Mouse (Mus musculus) liver, embryonic 12.5 days (tissue): ENCODE measurements around the gene Sde2. TPM values are rescaled to one million over a fixed set of nuclear protein-coding genes. Genes with fewer than 3 reads are reported as not detected.
A peak's percentile ranks its signal among the peaks of the same experiment; 100 is the strongest.

Experiments used
- ATAC-seq: fragments of 200-750 bp; cut with Nextera tagmentation; 2 replicates; pipeline ENCODE4 v1.8.0; 2017; ENCODE audit warnings: moderate number of reproducible peaks, mild to moderate bottlenecking, moderate library complexity
- H3K27ac ChIP-seq: fragments of 300-500 bp; sonication (generic); 2 replicates; pipeline ENCODE4 v1.5.1; 2016; ENCODE audit warnings: mild to moderate bottlenecking
- H3K27me3 ChIP-seq: fragments of 300-500 bp; sonication (generic); replicated peaks from 2 replicates; pipeline ENCODE4 v1.6.1; 2016; ENCODE audit warnings: mild to moderate bottlenecking, moderate library complexity
- H3K36me3 ChIP-seq: fragments of 300-500 bp; sonication (generic); 2 replicates; pipeline ENCODE4 v1.6.1; 2016; ENCODE audit warnings: mild to moderate bottlenecking, moderate library complexity
- H3K4me1 ChIP-seq: fragments of 300-500 bp; sonication (generic); 2 replicates; pipeline ENCODE4 v1.6.1; 2016
- H3K4me2 ChIP-seq: fragments of 300-500 bp; sonication (generic); 2 replicates; pipeline ENCODE4 v1.6.1; 2016; ENCODE audit warnings: mild to moderate bottlenecking, moderate library complexity
- H3K4me3 ChIP-seq: fragments of 300-500 bp; sonication (generic); 2 replicates; pipeline ENCODE4 v1.5.1; 2016; ENCODE audit warnings: mild to moderate bottlenecking, moderate library complexity
- H3K9ac ChIP-seq: fragments of 300-500 bp; sonication (generic); 2 replicates; pipeline ENCODE4 v1.6.1; 2016; ENCODE audit warnings: mild to moderate bottlenecking, moderate library complexity
- H3K9me3 ChIP-seq: fragments of 300-500 bp; sonication (generic); replicated peaks from 2 replicates; pipeline ENCODE4 v1.6.1; 2016; ENCODE audit warnings: mild to moderate bottlenecking, moderate library complexity
- WGBS: fragments of 180-500 bp; shearing (Covaris S2); methylation state at CpG from one replicate; pipeline ENCODE4 v1.1.7; 2016; ENCODE audit not compliant: insufficient replicate concordance; 5-methylcytosine and 5-hydroxymethylcytosine counted together
- polyA plus RNA-seq: library from polyadenylated mRNA; unstranded; fragments of >200 nt; fragmentation: Nextera tagmentation; extraction: Ambion mirVana; gene quantifications from 2 replicates; pipeline ENCODE4 v1.2.1, GENCODE M21; 2016

Gene Sde2
- polyA plus RNA-seq, 1 experiment from 2014 or later: 39.2 TPM

GRCm38 (mm10) chr1:180866001-180866400, 15.1 kb downstream of the Sde2 start:
- no peak overlapping the region for H3K4me2 ChIP-seq
- peaks cover 75% of the 10 kb centered on the region for H3K36me3 ChIP-seq
- H3K4me3 ChIP-seq: no peak overlapping the region
- no peak overlapping the region for H3K27ac ChIP-seq
- H3K27me3 ChIP-seq: no peaks in the 10 kb centered on the region
- H3K9ac ChIP-seq: no peak overlapping the region
- 91% methylated on average over 7 of the region's 7 CpGs for WGBS
- no peaks in the 10 kb centered on the region for H3K9me3 ChIP-seq
- peaks cover 16% of the 10 kb centered on the region for H3K4me1 ChIP-seq
- ATAC-seq: no peak

DNA sequence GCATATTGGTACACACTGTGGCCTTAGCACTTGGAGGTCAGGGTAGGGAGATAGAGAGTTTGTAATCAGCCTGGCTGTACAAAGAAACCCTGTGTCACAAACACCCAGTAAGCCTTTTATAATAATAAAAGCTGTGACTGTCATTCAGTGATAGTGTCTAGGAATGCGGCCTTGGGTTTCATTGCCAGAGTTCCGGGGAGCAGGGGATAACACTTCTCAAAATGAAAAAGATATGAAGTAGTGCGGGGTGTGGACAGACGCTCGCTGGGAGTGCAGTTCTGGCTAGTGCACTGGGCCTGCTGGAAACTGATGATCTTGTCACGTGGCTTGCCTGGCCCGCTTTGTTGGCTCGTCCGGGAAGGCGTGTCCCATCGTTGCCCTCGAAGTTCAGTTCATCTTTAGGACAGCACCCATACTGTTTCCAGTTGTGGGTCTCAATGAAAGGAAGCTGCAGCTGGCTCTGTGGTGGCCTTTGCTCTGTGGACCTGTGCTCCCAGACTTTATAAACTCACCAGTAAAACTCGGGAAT, 19.3 kb downstream of the Sde2 start:
- H3K27me3 ChIP-seq: peaks cover 13% of the 10 kb centered on the region; the same call in 1 of the 2 replicates
- no peak overlapping the region for H3K4me2 ChIP-seq
- no peak overlapping the region for H3K4me3 ChIP-seq
- 68% methylated on average over 13 of the region's 13 CpGs for WGBS
- H3K36me3 ChIP-seq: peaks cover 36% of the 10 kb centered on the region
- no peak overlapping the region for H3K27ac ChIP-seq
- peaks cover 10% of the 10 kb centered on the region for H3K4me1 ChIP-seq
- ATAC-seq: no peak
- H3K9me3 ChIP-seq: no peaks in the 10 kb centered on the region
- no peak overlapping the region for H3K9ac ChIP-seq

DNA sequence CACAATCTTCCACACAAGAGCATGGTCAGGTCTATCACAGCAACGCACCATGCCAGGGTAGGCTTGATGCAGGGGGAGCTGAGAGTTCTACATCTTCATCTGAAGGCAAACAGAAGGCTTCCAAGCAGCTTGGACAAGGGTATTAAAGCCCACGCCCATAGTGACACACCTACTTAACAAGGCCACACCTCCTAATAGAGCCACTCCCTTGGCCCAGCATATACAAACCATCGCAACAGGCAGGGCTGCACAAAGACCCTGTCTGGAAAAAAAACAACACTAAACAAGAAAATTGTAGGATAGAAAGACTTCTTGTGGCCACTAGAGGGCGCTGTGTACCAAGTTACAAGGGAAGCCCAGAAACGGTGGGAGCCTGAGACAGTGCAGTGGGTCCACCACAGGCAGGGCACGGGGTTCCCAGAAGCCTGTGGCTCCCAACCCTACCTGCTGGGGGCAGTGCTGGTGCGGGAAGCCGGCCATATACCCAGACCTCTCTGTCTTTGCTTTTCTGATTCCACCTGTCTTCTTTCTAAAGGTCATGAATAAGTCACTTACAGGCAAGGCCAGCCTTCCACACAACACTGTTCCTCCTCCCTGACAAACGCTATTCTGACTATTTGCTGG, 23.0 kb downstream of the Sde2 start:
- H3K4me2 ChIP-seq: no peak overlapping the region
- ATAC-seq: peak; percentile 69

DNA sequence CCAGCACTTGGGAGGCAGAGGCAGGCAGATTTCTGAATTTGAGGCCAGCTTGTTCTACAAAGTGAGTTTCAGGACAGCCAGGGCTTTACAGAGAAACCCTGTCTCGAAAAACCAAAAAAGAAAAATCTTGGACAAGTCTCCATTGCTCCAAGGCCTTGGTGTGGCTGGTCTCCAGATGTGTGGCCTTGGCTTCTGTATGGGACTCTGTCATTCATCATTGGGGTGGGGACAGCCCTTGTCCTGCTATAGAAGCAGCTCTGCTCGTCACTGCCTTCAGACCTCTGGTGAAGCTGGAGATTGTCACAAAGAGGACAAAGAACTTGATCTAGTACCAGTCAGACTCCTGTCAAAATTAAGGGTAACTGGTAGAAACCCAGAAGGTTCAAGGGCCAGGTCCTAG, 23.7 kb downstream of the Sde2 start:
- H3K27ac ChIP-seq: no peak overlapping the region
- no peak overlapping the region for H3K4me2 ChIP-seq
- H3K27me3 ChIP-seq: peaks cover 13% of the 10 kb centered on the region; the same call in 1 of the 2 replicates
- no peak for ATAC-seq
- WGBS: 60% methylated on average over 2 of the region's 2 CpGs
- H3K4me1 ChIP-seq: peaks cover 10% of the 10 kb centered on the region
- no peaks in the 10 kb centered on the region for H3K36me3 ChIP-seq
- no peak overlapping the region for H3K4me3 ChIP-seq
- no peak overlapping the region for H3K9ac ChIP-seq
- no peaks in the 10 kb centered on the region for H3K9me3 ChIP-seq

More for the DNA sequence above, 23.0 kb downstream of the Sde2 start:
- Histone ChIP-seq H3K27ac (no peak overlapping the region), H3K9me3 (no peaks in the 10 kb centered on the region), H3K4me1 (peaks cover 10% of the 10 kb centered on the region), H3K4me3 (no peak overlapping the region), H3K36me3 (no peaks in the 10 kb centered on the region), H3K9ac (no peak overlapping the region), H3K27me3 (peaks cover 13% of the 10 kb centered on the region; the same call in 1 of the 2 replicates)
- WGBS: 17% methylated on average over 9 of the region's 9 CpGs

DNA sequence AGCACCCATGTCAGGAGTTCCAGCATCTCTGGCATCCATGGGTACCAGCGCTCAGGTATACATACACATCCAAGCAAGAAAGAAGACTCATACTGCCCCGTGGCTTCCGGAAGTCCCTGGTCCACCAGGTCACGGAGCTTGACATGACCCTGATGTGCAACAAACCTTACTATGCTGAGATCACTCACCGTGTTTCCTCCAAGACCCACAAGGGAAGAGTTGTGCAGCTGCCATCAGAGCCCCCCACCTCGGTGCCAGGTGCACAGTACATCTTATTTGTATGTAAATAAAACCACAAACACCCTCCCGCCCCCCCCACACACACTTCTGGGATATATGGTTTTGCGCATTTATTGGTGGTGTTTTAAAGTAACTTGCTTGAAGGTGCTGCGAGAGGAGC, 24.2 kb downstream of the Sde2 start:
- WGBS: 71% methylated on average over 9 of the region's 9 CpGs
- Histone ChIP-seq H3K27me3 (peaks cover 13% of the 10 kb centered on the region; the same call in 1 of the 2 replicates), H3K9ac (no peak overlapping the region), H3K4me3 (no peak overlapping the region), H3K4me1 (peaks cover 10% of the 10 kb centered on the region), H3K4me2 (no peak overlapping the region), H3K36me3 (no peaks in the 10 kb centered on the region), H3K27ac (no peak overlapping the region), H3K9me3 (no peaks in the 10 kb centered on the region)
- ATAC-seq: no peak

DNA sequence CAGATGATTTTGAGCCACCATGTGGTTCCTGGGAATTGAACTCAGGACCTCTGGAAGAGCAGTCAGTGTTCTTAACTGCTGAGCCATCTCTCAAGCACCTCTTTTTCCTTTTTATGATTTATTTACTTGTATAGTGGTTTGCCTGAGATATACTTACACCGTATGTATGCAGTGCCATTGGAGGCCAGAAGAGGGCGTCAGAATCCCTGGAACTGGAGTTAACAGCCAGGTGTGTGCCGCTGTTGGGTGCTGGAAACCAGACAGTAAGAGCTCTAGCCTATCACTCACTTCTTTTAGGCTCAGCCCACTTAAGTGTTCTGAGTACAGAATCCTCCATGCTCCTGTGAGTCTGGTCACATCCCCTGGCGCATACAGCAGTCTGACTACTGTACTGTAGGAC, 26.5 kb downstream of the Sde2 start:
- WGBS: 66% methylated on average over 4 of the region's 4 CpGs
- no peak for ATAC-seq

GRCm38 (mm10) chr1:180881768-180882167, 30.8 kb downstream of the Sde2 start:
- no peak for ATAC-seq
- Histone ChIP-seq H3K27ac (no peak overlapping the region), H3K36me3 (no peaks in the 10 kb centered on the region), H3K4me3 (no peak overlapping the region), H3K4me1 (peaks cover 15% of the 10 kb centered on the region), H3K9me3 (no peaks in the 10 kb centered on the region), H3K4me2 (no peak overlapping the region), H3K27me3 (peaks cover 29% of the 10 kb centered on the region), H3K9ac (no peak overlapping the region)
- 17% methylated on average over 3 of the region's 3 CpGs for WGBS

More for the DNA sequence above, 26.5 kb downstream of the Sde2 start:
- H3K27ac ChIP-seq: no peak overlapping the region
- no peaks in the 10 kb centered on the region for H3K36me3 ChIP-seq
- no peak overlapping the region for H3K4me2 ChIP-seq
- no peak overlapping the region for H3K9ac ChIP-seq
- peaks cover 7% of the 10 kb centered on the region; the same call in 1 of the 2 replicates for H3K27me3 ChIP-seq
- peaks cover 15% of the 10 kb centered on the region for H3K4me1 ChIP-seq
- H3K9me3 ChIP-seq: no peaks in the 10 kb centered on the region
- H3K4me3 ChIP-seq: no peak overlapping the region

GRCm38 (mm10) chr1:180883731-180884130, 32.8 kb downstream of the Sde2 start:
- WGBS: 33% methylated on average over 7 of the region's 7 CpGs
- no peaks in the 10 kb centered on the region for H3K36me3 ChIP-seq
- no peak overlapping the region for H3K4me3 ChIP-seq

DNA sequence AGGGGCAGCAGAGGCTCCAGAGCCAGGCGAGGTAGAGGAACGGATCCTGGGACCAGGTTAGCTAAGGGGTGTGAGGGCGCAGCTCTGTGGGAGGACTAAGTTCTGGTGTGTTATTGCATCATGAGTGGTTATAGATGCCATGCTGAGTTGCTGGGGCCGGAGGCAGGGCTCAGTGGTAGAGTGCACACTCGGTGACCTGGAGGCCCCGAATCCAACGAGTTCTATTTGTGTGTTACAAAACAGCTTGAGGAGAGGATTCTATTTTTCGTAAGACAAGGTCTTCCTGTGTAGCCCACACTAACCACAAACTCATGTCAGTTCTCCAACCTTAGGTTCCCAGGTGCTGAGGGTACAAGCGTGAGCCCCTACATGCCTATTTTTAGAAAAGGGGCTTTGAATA, 33.6 kb downstream of the Sde2 start:
- no peaks in the 10 kb centered on the region for H3K36me3 ChIP-seq
- H3K4me3 ChIP-seq: no peak overlapping the region
- no peak overlapping the region for H3K27ac ChIP-seq
- 22% methylated on average over 9 of the region's 9 CpGs for WGBS
- no peak overlapping the region for H3K9ac ChIP-seq
- H3K4me1 ChIP-seq: peaks cover 25% of the 10 kb centered on the region
- no peak overlapping the region for H3K4me2 ChIP-seq
- no peaks in the 10 kb centered on the region for H3K9me3 ChIP-seq
- ATAC-seq: no peak
- peaks cover 52% of the 10 kb centered on the region for H3K27me3 ChIP-seq

More at GRCm38 (mm10) chr1:180883731-180884130, 32.8 kb downstream of the Sde2 start:
- H3K4me2 ChIP-seq: no peak overlapping the region
- no peak overlapping the region for H3K27ac ChIP-seq
- no peaks in the 10 kb centered on the region for H3K9me3 ChIP-seq
- H3K27me3 ChIP-seq: peaks cover 46% of the 10 kb centered on the region
- H3K4me1 ChIP-seq: peaks cover 21% of the 10 kb centered on the region
- no peak for ATAC-seq
- H3K9ac ChIP-seq: no peak overlapping the region

- no peaks in the 10 kb centered on the region for H3K36me3 ChIP-seq
- H3K27me3 ChIP-seq: peaks cover 80% of the 10 kb centered on the region
- H3K9me3 ChIP-seq: no peaks in the 10 kb centered on the region
- WGBS: 13% methylated on average over 13 of the region's 13 CpGs
- H3K27ac ChIP-seq: no peak overlapping the region
- H3K9ac ChIP-seq: no peak overlapping the region
- no peak for ATAC-seq
- no peak overlapping the region for H3K4me2 ChIP-seq
- no peak overlapping the region for H3K4me3 ChIP-seq
- H3K4me1 ChIP-seq: peaks cover 24% of the 10 kb centered on the region
Observed at GRCm38 (mm10) chr1:180888556-180889042, 37.7 kb downstream of the Sde2 start.

GRCm38 (mm10) chr1:180889172-180889571, 38.2 kb downstream of the Sde2 start:
- Histone ChIP-seq H3K9me3 (no peaks in the 10 kb centered on the region), H3K4me2 (no peak overlapping the region), H3K9ac (no peak overlapping the region), H3K4me1 (peaks cover 18% of the 10 kb centered on the region), H3K27me3 (peaks cover 80% of the 10 kb centered on the region), H3K4me3 (no peak overlapping the region), H3K27ac (no peak overlapping the region), H3K36me3 (no peaks in the 10 kb centered on the region)
- ATAC-seq: no peak
- WGBS: 41% methylated on average over 7 of the region's 7 CpGs

DNA sequence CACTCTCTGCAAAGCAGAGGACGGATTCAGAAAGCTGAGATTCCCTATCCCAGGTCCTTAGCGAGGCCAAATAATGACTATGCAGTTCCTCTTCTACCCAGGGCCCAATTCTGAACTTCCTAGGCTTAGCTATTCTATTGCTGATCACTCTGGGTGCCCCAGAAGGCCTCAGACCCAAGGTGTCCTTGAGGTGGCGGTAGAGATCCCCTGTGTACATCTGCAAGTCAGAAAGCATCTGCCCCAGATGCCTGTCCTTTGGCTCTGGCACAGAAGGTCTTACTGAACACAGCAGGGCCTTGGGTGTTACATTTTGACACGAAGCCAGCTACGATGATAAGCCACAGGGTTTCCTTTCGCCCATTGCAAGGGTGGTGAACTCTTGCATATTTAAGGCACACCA, 38.9 kb downstream of the Sde2 start:
- Histone ChIP-seq H3K9me3 (no peaks in the 10 kb centered on the region), H3K27me3 (peaks cover 83% of the 10 kb centered on the region), H3K4me3 (no peak overlapping the region), H3K9ac (no peak overlapping the region), H3K27ac (no peak overlapping the region), H3K4me1 (peaks cover 15% of the 10 kb centered on the region; the same call in 1 of the 2 replicates), H3K4me2 (no peak overlapping the region), H3K36me3 (no peaks in the 10 kb centered on the region)
- 26% methylated on average over 6 of the region's 6 CpGs for WGBS
- ATAC-seq: no peak
